Mouse (Mus musculus): ENCODE measurements around the gene Znrf1. TPM values are rescaled to one million over a fixed set of nuclear protein-coding genes. Genes with fewer than 3 reads are reported as not detected.

Znrf1 gene
- polyA plus RNA-seq, 1 experiment from 2014 or later, result 55.3 TPM

- in situ Hi-C loops (cut with MboI; ENCODE audit: low pct_unique_long_range_greater_than_20kb), result loop anchor here (5.0 to 10.0 kb wide), 3 partner anchors 81 to 303 kb away; no protein-coding TSS in a partner anchor
- DNase-seq (ENCODE audit: low read depth, low spot score), result no peak
- no peak for TF ChIP-seq CTCF (IDR thresholded peaks at IDR 0.05)
- no peak for ATAC-seq
- no peaks in the 10 kb centered on the region for H3K27me3 ChIP-seq
- ChIA-PET POLR2A (interaction anchor here (0.6 to 0.7 kb wide), 2 partner anchors 9 to 115 kb away, joined by 3 to 5 read pairs; no protein-coding TSS in a partner anchor), CTCF (interaction anchor here (1.1 to 1.4 kb wide), 2 partner anchors 10 to 130 kb away, joined by 3 read pairs; partner anchors contain the start of gene Wdr59)
Observed at GRCm38 (mm10) chr8:111531621-111532020, 4.3 kb upstream of the Znrf1 start.

DNA sequence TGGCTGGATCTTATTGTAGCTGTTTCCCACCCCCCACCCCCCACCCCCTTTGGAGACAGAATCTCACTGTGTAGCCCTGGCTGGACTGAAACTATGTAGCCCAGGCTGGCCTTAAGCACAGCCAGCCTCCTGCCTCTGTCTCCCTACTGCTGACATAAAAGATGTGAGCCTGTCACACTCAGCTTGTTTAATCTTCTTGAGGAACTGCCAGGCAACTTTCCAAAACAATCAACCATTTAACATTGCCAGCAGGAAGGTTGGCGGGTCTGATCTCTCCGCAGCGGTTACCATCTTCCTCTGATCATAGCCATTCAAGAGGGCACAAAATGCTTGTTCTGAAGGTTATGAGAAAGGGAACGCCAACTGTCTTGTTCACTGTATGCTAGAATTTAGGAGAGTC lies 2.4 kb upstream of the Znrf1 start:
- TF ChIP-seq CTCF (IDR thresholded peaks at IDR 0.05), result no peak
- CTCF ChIA-PET, result no interaction called here
- in situ Hi-C loops (cut with MboI; ENCODE audit: low pct_unique_long_range_greater_than_20kb), result loop anchor here (5.0 to 10.0 kb wide), 3 partner anchors 79 to 301 kb away; no protein-coding TSS in a partner anchor
- ATAC-seq (no peak), DNase-seq (ENCODE audit: low read depth, low spot score) (no peak)
- POLR2A ChIA-PET, result no interaction called here
- H3K27me3 ChIP-seq, result no peaks in the 10 kb centered on the region

GRCm38 (mm10) chr8:111535491-111535890 lies 406 bp upstream of the Znrf1 start:
- POLR2A ChIA-PET, result interaction anchor here (0.9 kb wide), 1 partner anchor 127 kb away, joined by 3 read pairs; no protein-coding TSS in a partner anchor
- CTCF ChIA-PET, result interaction anchor here (1.1 kb wide), 2 partner anchors 125 to 131 kb away, joined by 3 read pairs; no protein-coding TSS in a partner anchor
- in situ Hi-C loops (cut with MboI; ENCODE audit: low pct_unique_long_range_greater_than_20kb), result loop anchor here (10.0 kb wide), 1 partner anchor 299 kb away; no protein-coding TSS in a partner anchor

DNA sequence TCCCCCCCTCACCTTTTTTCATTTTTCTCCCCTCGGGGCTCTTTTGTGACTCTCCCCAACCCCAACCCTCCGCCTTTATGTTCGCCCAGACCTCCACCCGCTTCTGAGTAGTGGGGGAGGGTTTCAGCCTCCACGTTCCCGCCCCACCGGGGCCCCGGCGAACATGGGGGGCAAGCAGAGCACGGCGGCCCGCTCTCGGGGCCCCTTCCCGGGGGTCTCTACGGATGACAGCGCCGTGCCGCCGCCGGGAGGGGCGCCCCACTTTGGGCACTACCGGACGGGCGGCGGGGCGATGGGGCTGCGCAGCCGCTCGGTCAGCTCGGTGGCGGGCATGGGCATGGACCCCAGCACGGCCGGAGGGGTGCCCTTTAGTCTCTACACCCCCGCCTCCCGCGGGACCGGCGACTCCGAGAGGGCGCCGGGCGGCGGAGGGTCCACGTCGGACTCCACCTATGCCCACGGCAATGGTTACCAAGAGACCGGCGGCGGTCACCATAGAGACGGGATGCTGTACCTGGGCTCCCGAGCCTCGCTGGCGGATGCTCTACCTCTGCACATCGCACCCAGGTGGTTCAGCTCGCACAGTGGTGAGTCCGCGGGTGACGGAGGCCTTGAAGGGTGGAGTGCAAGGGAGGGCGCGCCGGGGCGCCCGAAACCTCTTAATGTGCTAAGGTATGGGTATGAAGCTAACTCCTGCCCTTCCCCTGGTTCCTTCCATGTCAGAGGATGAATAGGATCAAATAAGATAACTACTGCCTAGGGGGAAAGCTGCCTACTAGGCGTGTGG lies 1.3 kb downstream of the Znrf1 start:
- in situ Hi-C loops (cut with MboI; ENCODE audit: low pct_unique_long_range_greater_than_20kb), result loop anchor here (10.0 kb wide), 1 partner anchor 298 kb away; no protein-coding TSS in a partner anchor
- H3K27me3 ChIP-seq, result no peaks in the 10 kb centered on the region
- ChIA-PET POLR2A (interaction anchor here (1.0 to 1.2 kb wide), 2 partner anchors 34 to 125 kb away, joined by 3 read pairs; no protein-coding TSS in a partner anchor), CTCF (no interaction called here)
- DNase-seq (ENCODE audit: low read depth, low spot score), result no peak
- ATAC-seq, result peak; percentile 16
- TF ChIP-seq CTCF (IDR thresholded peaks at IDR 0.05), result no peak

More at GRCm38 (mm10) chr8:111535491-111535890, 406 bp upstream of the Znrf1 start:
- DNase-seq (ENCODE audit: low read depth, low spot score), result no peak
- ATAC-seq, result no peak
- no peak for TF ChIP-seq CTCF (IDR thresholded peaks at IDR 0.05)
- no peaks in the 10 kb centered on the region for H3K27me3 ChIP-seq

- ATAC-seq (peak; percentile 11), DNase-seq (ENCODE audit: low read depth, low spot score) (no peak)
- POLR2A ChIA-PET, result interaction anchor here (1.0 kb wide), 1 partner anchor 124 kb away, joined by 3 read pairs; no protein-coding TSS in a partner anchor
- TF ChIP-seq CTCF (IDR thresholded peaks at IDR 0.05), result no peak
- in situ Hi-C loops (cut with MboI; ENCODE audit: low pct_unique_long_range_greater_than_20kb), result loop anchor here (10.0 kb wide), 1 partner anchor 297 kb away; no protein-coding TSS in a partner anchor
- CTCF ChIA-PET, result no interaction called here
- no peaks in the 10 kb centered on the region for H3K27me3 ChIP-seq
Observed at GRCm38 (mm10) chr8:111537765-111538158, 1.9 kb downstream of the Znrf1 start.

DNA sequence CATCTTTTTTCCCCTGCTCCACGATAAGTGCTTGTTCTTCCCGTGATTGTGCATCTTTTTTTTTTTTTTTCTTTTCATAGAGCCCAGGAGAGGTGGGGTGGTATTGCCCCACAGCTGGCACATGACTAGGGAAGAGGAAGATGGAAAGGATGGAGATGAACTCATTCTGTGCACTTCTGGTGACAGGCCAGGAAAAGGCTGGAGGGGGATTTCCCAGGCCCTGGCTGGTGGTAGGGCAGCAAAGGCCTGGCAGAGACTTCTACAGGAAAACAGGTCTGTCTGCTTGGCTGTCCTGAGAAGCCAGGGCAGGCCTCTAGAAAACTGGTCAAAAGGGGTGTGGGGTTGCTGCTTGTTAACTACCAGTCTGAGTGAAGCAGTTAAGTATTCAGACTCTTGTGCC lies 2.3 kb downstream of the Znrf1 start:
- in situ Hi-C loops (cut with MboI; ENCODE audit: low pct_unique_long_range_greater_than_20kb), result loop anchor here (10.0 kb wide), 1 partner anchor 297 kb away; no protein-coding TSS in a partner anchor
- ChIA-PET CTCF (interaction anchor here (1.8 kb wide), 1 partner anchor 13 kb away, joined by 5 read pairs; no protein-coding TSS in a partner anchor), POLR2A (no interaction called here)
- no peak for DNase-seq (ENCODE audit: low read depth, low spot score)
- ATAC-seq, result no peak
- no peaks in the 10 kb centered on the region for H3K27me3 ChIP-seq
- no peak for TF ChIP-seq CTCF (IDR thresholded peaks at IDR 0.05)

DNA sequence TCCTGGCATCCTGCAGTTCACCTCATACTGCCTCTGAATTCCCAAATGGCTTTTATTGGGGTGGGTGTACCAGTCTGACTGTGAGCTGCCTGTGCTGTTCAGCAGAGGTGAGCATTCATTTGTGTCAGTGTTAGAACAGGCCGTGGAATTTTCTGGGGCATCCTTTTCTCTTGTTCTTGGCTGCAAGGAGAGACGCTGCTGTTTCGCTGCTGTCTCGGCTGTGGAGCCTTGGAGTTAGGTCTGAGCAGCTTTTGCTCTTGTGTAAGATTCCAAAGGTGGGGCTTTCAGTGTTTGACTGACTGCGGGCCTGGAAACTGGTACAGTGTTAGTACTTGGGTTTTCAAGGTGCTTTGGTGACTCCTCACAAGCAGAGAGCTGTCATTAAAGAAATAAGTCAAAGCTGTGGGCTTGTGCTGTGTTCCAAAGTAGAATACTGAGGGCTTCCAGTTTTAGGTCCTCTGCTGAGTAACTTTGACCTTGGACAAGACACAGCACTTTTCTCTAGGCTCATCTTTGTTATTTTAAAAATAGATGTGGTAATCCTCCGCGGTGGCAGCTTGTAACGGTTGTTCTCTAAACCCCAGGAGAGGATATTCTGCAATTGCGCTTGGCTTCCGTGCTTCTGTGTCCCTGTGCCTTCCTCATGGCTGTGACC lies 3.7 kb downstream of the Znrf1 start:
- H3K27me3 ChIP-seq, result no peaks in the 10 kb centered on the region
- no peak for TF ChIP-seq CTCF (IDR thresholded peaks at IDR 0.05)
- in situ Hi-C loops (cut with MboI; ENCODE audit: low pct_unique_long_range_greater_than_20kb), result loop anchor here (10.0 kb wide), 1 partner anchor 295 kb away; no protein-coding TSS in a partner anchor
- CTCF ChIA-PET, result interaction anchor here (0.7 to 1.8 kb wide), 6 partner anchors 10 to 90 kb away, joined by 3 to 5 read pairs (median 3); no protein-coding TSS in a partner anchor
- POLR2A ChIA-PET, result no interaction called here
- ATAC-seq (no peak), DNase-seq (ENCODE audit: low read depth, low spot score) (no peak)

DNA sequence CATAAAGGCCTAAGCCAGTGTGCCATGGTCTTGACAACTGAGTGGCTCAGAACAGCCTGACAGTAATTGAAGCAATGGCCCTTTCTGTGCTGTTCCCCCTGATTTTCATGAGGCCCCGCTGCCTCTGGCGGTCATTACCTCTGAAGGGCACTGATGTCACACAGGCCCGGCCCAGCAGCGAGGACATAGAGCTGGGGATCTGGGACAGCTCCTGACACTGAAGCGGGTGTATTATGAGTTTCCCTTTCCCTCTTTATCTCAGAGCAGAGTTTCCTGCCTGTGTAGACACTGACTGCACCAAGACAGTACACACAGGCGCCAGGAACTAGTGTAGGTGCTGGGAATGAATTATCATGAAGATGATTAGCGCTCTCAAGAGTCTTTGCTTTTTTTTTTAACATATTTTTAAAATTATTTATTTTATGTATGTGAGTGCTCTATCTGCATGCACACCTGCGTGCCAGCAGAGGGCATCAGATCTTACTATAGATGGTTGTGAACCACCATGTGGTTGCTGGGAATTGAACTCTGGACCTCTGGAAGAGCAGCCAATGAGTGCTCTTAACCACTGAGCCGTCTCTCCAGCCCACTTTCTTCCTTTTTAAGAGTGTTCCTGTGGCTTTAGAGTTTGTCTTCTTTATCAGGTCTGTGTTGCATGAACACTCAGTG lies 7.9 kb downstream of the Znrf1 start:
- DNase-seq (ENCODE audit: low read depth, low spot score) (no peak), ATAC-seq (no peak)
- CTCF ChIA-PET, result no interaction called here
- POLR2A ChIA-PET, result no interaction called here
- in situ Hi-C loops (cut with MboI; ENCODE audit: low pct_unique_long_range_greater_than_20kb), result no loop called here
- peak; percentile 41 for TF ChIP-seq CTCF (IDR thresholded peaks at IDR 0.05)
- no peaks in the 10 kb centered on the region for H3K27me3 ChIP-seq

DNA sequence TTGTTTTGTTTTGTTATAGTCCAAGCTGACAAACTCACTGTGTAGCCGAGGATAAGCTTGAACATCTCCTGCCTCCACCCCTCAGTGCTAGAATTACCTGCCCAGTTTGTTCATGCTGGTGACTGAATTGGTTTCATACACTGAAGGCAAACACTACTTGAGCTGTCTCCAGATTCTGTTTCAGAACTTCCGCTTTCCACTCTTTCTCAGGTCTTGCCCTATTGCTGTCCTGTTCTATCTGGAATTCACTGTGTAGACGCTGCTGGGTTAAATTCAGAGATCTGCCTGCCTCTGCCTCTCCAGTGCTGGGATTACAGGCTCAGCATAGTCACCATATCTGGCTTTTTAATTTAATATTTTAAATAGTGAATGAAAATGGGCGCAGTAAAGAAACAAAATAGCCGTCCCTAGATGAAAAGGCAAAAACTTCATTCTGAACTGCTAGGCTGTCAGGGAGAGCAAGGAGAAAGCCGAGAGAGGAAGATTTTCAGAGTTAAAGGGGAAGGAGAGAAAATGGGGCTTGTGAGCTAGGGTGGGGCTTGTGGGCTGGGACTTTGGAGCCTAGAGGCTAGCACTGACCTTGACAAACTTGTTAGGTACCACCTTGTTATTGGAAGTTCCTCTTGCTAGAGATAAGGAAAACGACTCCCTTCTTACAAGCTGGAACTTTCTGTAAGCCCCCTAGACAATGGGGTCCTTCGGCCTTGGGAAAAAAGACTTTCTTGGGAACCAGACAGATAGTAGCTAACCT lies 9.7 kb downstream of the Znrf1 start:
- in situ Hi-C loops (cut with MboI; ENCODE audit: low pct_unique_long_range_greater_than_20kb), result no loop called here
- no peak for ATAC-seq
- no peaks in the 10 kb centered on the region for H3K27me3 ChIP-seq
- POLR2A ChIA-PET, result no interaction called here
- CTCF ChIA-PET, result interaction anchor here (1.1 to 1.5 kb wide), 3 partner anchors 10 to 73 kb away, joined by 3 to 4 read pairs (median 3); no protein-coding TSS in a partner anchor
- no peak for DNase-seq (ENCODE audit: low read depth, low spot score)
- no peak for TF ChIP-seq CTCF (IDR thresholded peaks at IDR 0.05)

All from Patski (cell line).